Mouse (Mus musculus) bone marrow, adult 2 months (tissue): Measurements from ENCODE around the gene Pak2.

Experiments used
- CTCF ChIP-seq: fragments of 200-500 bp; IDR thresholded peaks from 2 replicates; pipeline ENCODE4 v1.5.1; 2011; ENCODE audit warnings: low read length, control low read depth; ENCODE audit not compliant: control insufficient read depth, insufficient read depth
- POLR2A ChIP-seq: fragments of 200-500 bp; IDR thresholded peaks from 2 replicates; pipeline ENCODE4 v1.6.1; 2011; ENCODE audit warnings: low read depth, mild to moderate bottlenecking, control low read depth, low read length, borderline replicate concordance; ENCODE audit not compliant: control insufficient read depth

DNA sequence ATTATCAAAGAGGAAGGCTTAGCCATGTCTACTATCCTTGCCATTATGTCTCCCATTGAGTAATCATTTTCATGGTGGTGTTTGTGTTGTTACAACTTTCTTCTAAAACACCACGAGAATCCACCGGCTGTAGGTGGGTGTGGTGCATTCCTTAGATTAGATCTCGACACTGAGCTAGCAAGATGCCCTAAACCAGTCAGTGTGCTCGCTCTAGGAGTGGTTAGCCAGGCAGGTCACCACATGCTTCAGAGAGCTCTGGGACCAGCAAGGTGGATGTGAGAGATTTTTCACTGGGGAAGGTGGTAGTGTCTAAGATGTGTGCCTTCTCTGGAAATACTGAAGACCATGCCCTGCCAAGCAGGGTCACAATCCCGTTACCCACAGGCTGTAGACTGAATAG lies 37.0 kb upstream of the Pak2 start:
- TF ChIP-seq CTCF, result no peak
- TF ChIP-seq POLR2A, result no peak
